Mouse (Mus musculus) liver, postnatal 0 days (tissue): ENCODE results near the gene Zfp263. TPM values are rescaled to one million over a fixed set of nuclear protein-coding genes. Genes with fewer than 3 reads are reported as not detected.
A peak's percentile ranks its signal among the peaks of the same experiment; 100 is the strongest.

ENCODE experiments used
- ATAC-seq: fragments of 200-750 bp; cut with Nextera tagmentation; 2 replicates; pipeline ENCODE4 v1.8.0; 2017; ENCODE audit warnings: mild to moderate bottlenecking, moderate library complexity
- DNase-seq: peaks from one replicate; pipeline ENCODE4 v3.0.0-alpha.2; 2016
- H3K27ac ChIP-seq: fragments of 300-500 bp; sonication (generic); 2 replicates; pipeline ENCODE4 v1.5.1; 2014; ENCODE audit warnings: antibody characterized with exemption, moderate library complexity, mild to moderate bottlenecking, low read depth
- H3K27me3 ChIP-seq: fragments of 300-500 bp; sonication (generic); 2 replicates; pipeline ENCODE4 v1.6.1; 2014; ENCODE audit warnings: low read length, control low read depth, mixed read lengths; ENCODE audit not compliant: insufficient read depth
- H3K36me3 ChIP-seq: fragments of 300-500 bp; sonication (generic); replicated peaks from 2 replicates; pipeline ENCODE4 v1.6.1; 2014; ENCODE audit warnings: mild to moderate bottlenecking, control low read depth, low read length, moderate library complexity, mixed read lengths; ENCODE audit not compliant: insufficient read depth
- H3K4me1 ChIP-seq: fragments of 300-500 bp; sonication (generic); 2 replicates; pipeline ENCODE4 v1.6.1; 2014; ENCODE audit warnings: antibody characterized with exemption, mild to moderate bottlenecking, control low read depth; ENCODE audit not compliant: insufficient read depth
- H3K4me2 ChIP-seq: fragments of 300-500 bp; sonication (generic); 2 replicates; pipeline ENCODE4 v1.6.1; 2014; ENCODE audit warnings: low read depth, mild to moderate bottlenecking, low read length, moderate library complexity, mixed read lengths
- H3K4me3 ChIP-seq: fragments of 300-500 bp; sonication (generic); 2 replicates; pipeline ENCODE4 v1.5.1; 2014; ENCODE audit warnings: low read depth, low read length
- H3K9ac ChIP-seq: fragments of 300-500 bp; sonication (generic); replicated peaks from 2 replicates; pipeline ENCODE4 v1.6.1; 2014; ENCODE audit warnings: mild to moderate bottlenecking, moderate library complexity
- H3K9me3 ChIP-seq: fragments of 300-500 bp; sonication (generic); 2 replicates; pipeline ENCODE4 v1.6.1; 2016; ENCODE audit warnings: mild to moderate bottlenecking, control low read depth, low read length, mixed read lengths
- CTCF ChIP-seq: sonication (generic); IDR thresholded peaks from 2 replicates; pipeline ENCODE4 v1.5.1; 2016; ENCODE audit warnings: antibody characterized with exemption, low read depth
- EP300 ChIP-seq: IDR thresholded peaks from 2 replicates; pipeline ENCODE4 v1.6.1; 2016; ENCODE audit warnings: antibody characterized with exemption, low read depth, mild to moderate bottlenecking
- WGBS: fragments of 180-500 bp; shearing (Covaris S2); extraction: QIAGEN DNeasy Blood & Tissue Kit; methylation state at CpG from one replicate; pipeline ENCODE4 v1.1.7; 2014; ENCODE audit not compliant: insufficient replicate concordance; 5-methylcytosine and 5-hydroxymethylcytosine counted together
- polyA plus RNA-seq: library from polyadenylated mRNA; unstranded; fragments of >200 nt; fragmentation: Nextera tagmentation; extraction: Ambion mirVana; gene quantifications from 2 replicates; pipeline ENCODE4 v1.2.1, GENCODE M21; 2015

The Zfp263 gene
- polyA plus RNA-seq, result 9.7 and 10.7 TPM in 2 replicates

- ATAC-seq (peak; percentile 97), DNase-seq (peak; percentile 99)
- H3K9ac ChIP-seq, result peak within 1 kb of the TSS; percentile 78
- TF ChIP-seq CTCF (0 out of 2 replicates have a peak, but pooled peaks have one; percentile 8), EP300 (no peak)
- peaks cover 18% of the 10 kb centered on the region for H3K36me3 ChIP-seq
- H3K27ac ChIP-seq, result peak within 1 kb of the TSS; percentile 91
- H3K4me2 ChIP-seq, result peak within 1 kb of the TSS; percentile 86
- H3K27me3 ChIP-seq, result no peaks in the 10 kb centered on the region
- H3K4me1 ChIP-seq, result peaks cover 20% of the 10 kb centered on the region
- under 1% methylated on average over 42 of the region's 42 CpGs for WGBS
- peaks cover 6% of the 10 kb centered on the region for H3K9me3 ChIP-seq
- H3K4me3 ChIP-seq, result peak within 1 kb of the TSS; percentile 73
Observed at GRCm38 (mm10) chr16:3743503-3744185, at the start of gene Zfp263. Gene Zfp263 (plus strand): TSS chr16:3744093.

GRCm38 (mm10) chr16:3699281-3699680 lies 44.6 kb upstream of the Zfp263 start:
- 56% methylated on average over 8 of the region's 8 CpGs for WGBS
- Histone ChIP-seq H3K36me3 (no peaks in the 10 kb centered on the region), H3K9me3 (no peaks in the 10 kb centered on the region), H3K27ac (no peak overlapping the region), H3K4me2 (no peak overlapping the region), H3K27me3 (no peaks in the 10 kb centered on the region), H3K4me1 (no peaks in the 10 kb centered on the region; the same call in 1 of the 2 replicates), H3K9ac (no peak overlapping the region), H3K4me3 (no peak overlapping the region)
- ATAC-seq (peak; percentile 38; the same call in 1 of the 2 replicates), DNase-seq (no peak)
- TF ChIP-seq EP300 (no peak), CTCF (no peak)

GRCm38 (mm10) chr16:3700893-3701292 lies 43.0 kb upstream of the Zfp263 start:
- no peak overlapping the region for H3K9ac ChIP-seq
- WGBS, result 32% methylated on average over 1 of the region's 1 CpGs
- H3K27ac ChIP-seq, result no peak overlapping the region
- no peaks in the 10 kb centered on the region for H3K36me3 ChIP-seq
- no peak overlapping the region for H3K4me3 ChIP-seq
- H3K27me3 ChIP-seq, result no peaks in the 10 kb centered on the region
- no peak overlapping the region for H3K4me2 ChIP-seq
- H3K9me3 ChIP-seq, result no peaks in the 10 kb centered on the region
- TF ChIP-seq EP300 (no peak), CTCF (no peak)
- no peak for ATAC-seq
- no peaks in the 10 kb centered on the region; the same call in 1 of the 2 replicates for H3K4me1 ChIP-seq
- no peak for DNase-seq

- H3K4me1 ChIP-seq, result no peaks in the 10 kb centered on the region
- no peak overlapping the region for H3K4me3 ChIP-seq
- H3K4me2 ChIP-seq, result no peak overlapping the region
- no peak for DNase-seq
- no peak overlapping the region for H3K27ac ChIP-seq
- no peaks in the 10 kb centered on the region for H3K27me3 ChIP-seq
- WGBS, result 36% methylated on average over 6 of the region's 6 CpGs
- TF ChIP-seq CTCF (no peak), EP300 (no peak)
- H3K9ac ChIP-seq, result no peak overlapping the region
- no peaks in the 10 kb centered on the region for H3K9me3 ChIP-seq
- H3K36me3 ChIP-seq, result no peaks in the 10 kb centered on the region
- no peak for ATAC-seq
Observed at GRCm38 (mm10) chr16:3706680-3707079, 37.2 kb upstream of the Zfp263 start.

- WGBS, result 38% methylated on average over 2 of the region's 2 CpGs
- H3K27ac ChIP-seq, result peak overlapping the region; percentile 34; the same call in 1 of the 2 replicates
- no peaks in the 10 kb centered on the region for H3K27me3 ChIP-seq
- no peaks in the 10 kb centered on the region for H3K4me1 ChIP-seq
- no peak overlapping the region for H3K9ac ChIP-seq
- no peaks in the 10 kb centered on the region for H3K9me3 ChIP-seq
- no peak overlapping the region for H3K4me2 ChIP-seq
- DNase-seq (no peak), ATAC-seq (no peak)
- no peak overlapping the region for H3K4me3 ChIP-seq
- no peaks in the 10 kb centered on the region for H3K36me3 ChIP-seq
- no peak for TF ChIP-seq CTCF
- no peak for TF ChIP-seq EP300
Observed at GRCm38 (mm10) chr16:3714731-3715130, 29.2 kb upstream of the Zfp263 start.

- peak within 1 kb of the TSS; percentile 22 for H3K4me2 ChIP-seq
- H3K27me3 ChIP-seq, result no peaks in the 10 kb centered on the region
- no peak for DNase-seq
- no peak within 1 kb of the TSS for H3K27ac ChIP-seq
- no peak within 1 kb of the TSS for H3K9ac ChIP-seq
- no peaks in the 10 kb centered on the region for H3K4me1 ChIP-seq
- WGBS, result 60% methylated on average over 6 of the region's 6 CpGs
- ATAC-seq, result no peak
- no peaks in the 10 kb centered on the region for H3K9me3 ChIP-seq
- H3K36me3 ChIP-seq, result no peaks in the 10 kb centered on the region
- H3K4me3 ChIP-seq, result peak within 1 kb of the TSS; percentile 15; the same call in 1 of the 2 replicates
- TF ChIP-seq CTCF (no peak), EP300 (no peak)
Observed at GRCm38 (mm10) chr16:3717980-3718379, 25.9 kb upstream of the Zfp263 start, which contains the start of gene Mefv. Gene Mefv (minus strand): TSS chr16:3718097.
